Mouse (Mus musculus): ENCODE measurements at regions not wholly inside any gene's neighbourhood (a gene's known extent, or its start where the extent isn't known, plus 50 kb on each side); places are given as distances from the start of the nearest gene placed in this dataset.

DNA sequence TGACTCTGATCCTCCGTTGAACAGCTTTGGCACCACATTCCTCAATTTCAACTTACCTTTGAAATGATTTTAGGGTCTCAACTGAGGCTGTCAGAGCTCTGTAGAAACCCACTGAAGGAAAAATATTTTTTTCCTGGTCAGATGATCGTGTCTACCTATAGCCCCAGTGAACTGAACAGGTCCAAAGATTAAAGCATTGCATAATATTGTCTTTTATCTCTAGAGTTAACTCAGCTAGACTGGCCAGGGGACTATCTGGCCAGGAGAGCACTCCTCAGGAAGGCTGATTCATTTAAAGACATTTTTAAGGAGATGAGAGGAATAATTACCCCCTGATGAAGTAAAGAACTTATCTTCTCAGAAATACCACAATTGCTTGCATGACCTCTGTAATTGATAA lies 942.1 kb downstream of the Adgrl2 start:
- TF ChIP-seq CTCF (IDR thresholded peaks at IDR 0.05; ENCODE audit: low read depth, low read length) (no peak), POLR2A (IDR thresholded peaks at IDR 0.05; ENCODE audit: borderline replicate concordance, low read depth, low read length) (no peak)
